Mouse (Mus musculus) lung, postnatal 0 days (tissue): ENCODE results near the gene Tcf12. TPM values are rescaled to one million over a fixed set of nuclear protein-coding genes. Genes with fewer than 3 reads are reported as not detected.
A peak's percentile ranks its signal among the peaks of the same experiment; 100 is the strongest.

Experiments used
- ATAC-seq: fragments of 200-750 bp; cut with Nextera tagmentation; 2 replicates; pipeline ENCODE4 v1.8.0; 2017; ENCODE audit warnings: moderate library complexity
- DNase-seq: peaks from one replicate; pipeline ENCODE4 v3.0.0-alpha.2; 2016; ENCODE audit warnings: low spot score
- H3K27ac ChIP-seq: fragments of 300-500 bp; sonication (generic); 2 replicates; pipeline ENCODE4 v1.5.1; 2014; ENCODE audit warnings: antibody characterized with exemption, mild to moderate bottlenecking, low read length, mixed read lengths
- H3K27me3 ChIP-seq: fragments of 300-500 bp; sonication (generic); replicated peaks from 2 replicates; pipeline ENCODE4 v1.6.1; 2014; ENCODE audit warnings: low read length, mixed read lengths; ENCODE audit not compliant: insufficient read depth
- H3K36me3 ChIP-seq: fragments of 300-500 bp; sonication (generic); 2 replicates; pipeline ENCODE4 v1.6.1; 2014; ENCODE audit warnings: low read length, mixed read lengths; ENCODE audit not compliant: insufficient read depth
- H3K4me1 ChIP-seq: fragments of 300-500 bp; sonication (generic); 2 replicates; pipeline ENCODE4 v1.6.1; 2014; ENCODE audit warnings: antibody characterized with exemption, low read depth, low read length, mixed read lengths; ENCODE audit not compliant: insufficient read depth
- H3K4me2 ChIP-seq: fragments of 300-500 bp; sonication (generic); replicated peaks from 2 replicates; pipeline ENCODE4 v1.6.1; 2014; ENCODE audit warnings: low read depth, mild to moderate bottlenecking, low read length, moderate library complexity, mixed read lengths
- H3K4me3 ChIP-seq: fragments of 300-500 bp; sonication (generic); 2 replicates; pipeline ENCODE4 v1.5.1; 2014; ENCODE audit warnings: low read depth, low read length
- H3K9ac ChIP-seq: fragments of 300-500 bp; sonication (generic); replicated peaks from 2 replicates; pipeline ENCODE4 v1.6.1; 2014; ENCODE audit warnings: low read depth, mild to moderate bottlenecking
- H3K9me3 ChIP-seq: fragments of 300-500 bp; sonication (generic); 2 replicates; pipeline ENCODE4 v1.6.1; 2016; ENCODE audit warnings: low read length, mixed read lengths
- CTCF ChIP-seq: IDR thresholded peaks from 2 replicates; pipeline ENCODE4 v1.5.1; 2016; ENCODE audit warnings: antibody characterized with exemption, mild to moderate bottlenecking
- EP300 ChIP-seq: IDR thresholded peaks from 2 replicates; pipeline ENCODE4 v1.6.1; 2016; ENCODE audit warnings: antibody characterized with exemption, mild to moderate bottlenecking, control low read depth
- WGBS: fragments of 180-500 bp; shearing (Covaris S2); extraction: QIAGEN DNeasy Blood & Tissue Kit; methylation state at CpG from one replicate; pipeline ENCODE4 v1.1.7; 2014; 5-methylcytosine and 5-hydroxymethylcytosine counted together
- polyA plus RNA-seq: library from polyadenylated mRNA; unstranded; fragments of >200 nt; fragmentation: Nextera tagmentation; extraction: Ambion mirVana; gene quantifications from 2 replicates; pipeline ENCODE4 v1.2.1, GENCODE M21; 2015

Gene Tcf12
- polyA plus RNA-seq, 1 experiment from 2014 or later, result 34.1 TPM

DNA sequence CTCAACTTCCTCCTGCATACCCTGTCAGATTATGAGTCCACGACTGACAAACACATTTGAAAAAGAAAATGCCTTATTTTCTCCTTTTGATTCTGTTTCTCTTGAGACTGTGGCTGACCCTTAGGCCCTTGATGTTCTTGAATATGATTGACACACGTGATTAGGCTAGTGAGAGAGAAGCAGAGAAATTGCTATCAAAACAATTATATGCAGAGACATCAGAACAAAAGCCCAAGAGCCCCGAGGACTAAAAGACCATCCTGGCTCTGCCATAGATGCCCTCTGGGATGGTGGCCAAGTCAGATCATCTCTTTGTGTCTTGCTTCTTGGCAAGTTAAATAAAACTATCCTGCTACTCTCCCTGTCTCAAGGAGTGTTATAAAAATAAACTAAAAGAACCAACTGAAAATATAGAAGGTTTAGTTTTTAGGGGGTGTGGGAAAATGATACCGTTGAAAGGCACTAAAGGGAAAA, 22.1 kb upstream of the Tcf12 start:
- WGBS, result 30% methylated on average over 4 of the region's 4 CpGs
- Histone ChIP-seq H3K4me1 (no peaks in the 10 kb centered on the region), H3K4me3 (peak overlapping the region; percentile 64), H3K36me3 (no peaks in the 10 kb centered on the region), H3K9me3 (no peaks in the 10 kb centered on the region), H3K27ac (peak overlapping the region; percentile 95), H3K27me3 (no peaks in the 10 kb centered on the region), H3K9ac (peak overlapping the region; percentile 78), H3K4me2 (peak overlapping the region; percentile 62)
- TF ChIP-seq CTCF, result no peak
- peak; percentile 35; the same call in 1 of the 2 replicates for TF ChIP-seq EP300
- no peak for DNase-seq
- ATAC-seq, result no peak

DNA sequence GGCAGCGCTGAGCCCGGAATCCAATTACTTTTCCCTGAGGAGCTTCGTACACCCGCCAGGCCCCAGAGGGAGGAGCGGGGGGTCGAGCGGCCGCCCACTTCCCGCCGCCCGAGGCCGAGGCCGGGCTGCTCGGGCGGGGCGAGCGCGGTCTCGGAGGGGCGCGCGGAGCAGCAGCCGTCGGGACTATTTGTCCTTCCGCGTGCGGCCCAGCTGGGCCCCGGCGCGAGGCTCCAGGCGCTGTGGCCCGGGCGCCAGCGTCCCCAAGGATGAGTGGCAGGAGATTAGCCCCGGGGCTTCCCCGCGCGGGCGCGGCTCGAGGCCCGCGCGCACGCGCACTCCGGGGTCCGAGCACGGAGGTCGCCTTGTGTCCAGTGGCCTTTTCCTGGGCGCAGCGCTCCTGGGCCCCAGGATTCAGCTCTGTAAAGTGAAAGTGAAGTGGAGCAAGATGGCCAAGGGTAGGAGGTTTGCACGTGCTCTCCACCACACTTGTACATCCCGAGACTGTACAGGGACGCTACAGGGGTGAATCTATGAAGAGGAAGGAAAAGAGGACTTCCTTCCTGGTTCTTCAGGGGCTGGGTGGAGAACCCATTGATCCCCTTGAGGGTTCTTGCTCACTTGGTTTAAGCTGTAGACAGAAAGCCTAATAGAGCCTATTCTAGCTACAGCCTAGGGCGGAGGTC, 21.6 kb upstream of the Tcf12 start:
- under 1% methylated on average over 52 of the region's 56 CpGs for WGBS

DNA sequence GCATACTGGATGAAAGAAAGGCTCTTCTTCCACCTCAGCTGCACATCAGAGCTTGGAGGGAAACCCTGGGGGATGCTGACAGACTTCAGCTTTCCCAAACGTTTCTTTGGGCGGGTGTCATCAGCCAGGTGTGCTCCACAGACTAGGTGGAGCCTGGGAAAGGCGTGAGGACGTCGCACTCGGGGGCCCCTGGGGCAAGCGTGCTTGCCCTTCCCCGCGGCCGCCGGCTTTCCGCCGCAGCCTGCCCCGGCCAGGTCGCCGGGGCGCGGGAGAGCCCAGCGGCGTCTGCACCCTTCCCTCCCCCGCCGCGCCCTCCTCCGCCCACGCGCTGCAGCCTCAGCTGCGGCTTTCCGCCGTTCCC, 21.0 kb upstream of the Tcf12 start:
- no peak for DNase-seq
- Histone ChIP-seq H3K36me3 (no peaks in the 10 kb centered on the region), H3K27me3 (no peaks in the 10 kb centered on the region), H3K9ac (peak overlapping the region; percentile 78), H3K4me3 (peak overlapping the region; percentile 64), H3K27ac (peak overlapping the region; percentile 95), H3K4me1 (no peaks in the 10 kb centered on the region), H3K9me3 (no peaks in the 10 kb centered on the region), H3K4me2 (peak overlapping the region; percentile 62)
- WGBS, result under 1% methylated on average over 22 of the region's 29 CpGs
- ATAC-seq, result no peak
- TF ChIP-seq CTCF (no peak), EP300 (no peak)

More for the DNA sequence above, 21.6 kb upstream of the Tcf12 start:
- TF ChIP-seq EP300, result peak; percentile 45
- no peak; the same call in 1 of the 2 replicates for TF ChIP-seq CTCF
- H3K4me2 ChIP-seq, result peak overlapping the region; percentile 62
- ATAC-seq, result peak; percentile 99
- no peaks in the 10 kb centered on the region for H3K36me3 ChIP-seq
- H3K9me3 ChIP-seq, result no peaks in the 10 kb centered on the region
- no peaks in the 10 kb centered on the region for H3K27me3 ChIP-seq
- peak overlapping the region; percentile 64 for H3K4me3 ChIP-seq
- peak; percentile 96 for DNase-seq
- H3K4me1 ChIP-seq, result no peaks in the 10 kb centered on the region
- peak overlapping the region; percentile 78 for H3K9ac ChIP-seq
- H3K27ac ChIP-seq, result peak overlapping the region; percentile 95

GRCm38 (mm10) chr9:72129884-72130283, 18.2 kb upstream of the Tcf12 start:
- TF ChIP-seq EP300 (no peak), CTCF (no peak)
- H3K27ac ChIP-seq, result no peak overlapping the region
- H3K27me3 ChIP-seq, result no peaks in the 10 kb centered on the region
- ATAC-seq (no peak), DNase-seq (no peak)
- 73% methylated on average over 4 of the region's 4 CpGs for WGBS
- no peak overlapping the region for H3K4me3 ChIP-seq
- H3K4me1 ChIP-seq, result no peaks in the 10 kb centered on the region
- no peaks in the 10 kb centered on the region for H3K36me3 ChIP-seq
- H3K9ac ChIP-seq, result no peak overlapping the region
- no peak overlapping the region for H3K4me2 ChIP-seq
- H3K9me3 ChIP-seq, result no peaks in the 10 kb centered on the region

DNA sequence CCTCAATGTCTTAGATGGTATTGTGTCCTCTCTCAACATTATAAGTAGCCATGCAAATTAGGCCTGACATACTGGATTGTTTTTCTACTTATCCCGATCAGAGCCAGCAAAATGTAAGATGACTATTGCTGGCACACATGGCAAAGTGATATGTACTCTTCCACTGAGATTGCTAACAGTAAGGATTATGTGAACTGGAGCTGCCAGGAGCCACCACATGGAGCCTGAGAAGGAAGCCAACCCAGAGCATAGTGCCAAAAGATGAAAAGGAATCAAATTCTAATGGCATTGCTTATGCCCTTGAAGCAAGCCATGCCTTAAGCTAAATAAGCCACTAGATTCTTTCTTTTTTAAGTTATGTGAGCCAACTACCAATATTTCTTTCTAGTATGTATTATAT, 13.8 kb upstream of the Tcf12 start:
- Histone ChIP-seq H3K4me1 (no peaks in the 10 kb centered on the region), H3K27me3 (no peaks in the 10 kb centered on the region), H3K4me3 (no peak overlapping the region), H3K27ac (no peak overlapping the region), H3K9me3 (no peaks in the 10 kb centered on the region), H3K4me2 (no peak overlapping the region), H3K9ac (no peak overlapping the region), H3K36me3 (no peaks in the 10 kb centered on the region)
- DNase-seq, result no peak
- TF ChIP-seq EP300, result no peak
- TF ChIP-seq CTCF, result no peak
- no peak for ATAC-seq
- 74% methylated on average over 1 of the region's 1 CpGs for WGBS

DNA sequence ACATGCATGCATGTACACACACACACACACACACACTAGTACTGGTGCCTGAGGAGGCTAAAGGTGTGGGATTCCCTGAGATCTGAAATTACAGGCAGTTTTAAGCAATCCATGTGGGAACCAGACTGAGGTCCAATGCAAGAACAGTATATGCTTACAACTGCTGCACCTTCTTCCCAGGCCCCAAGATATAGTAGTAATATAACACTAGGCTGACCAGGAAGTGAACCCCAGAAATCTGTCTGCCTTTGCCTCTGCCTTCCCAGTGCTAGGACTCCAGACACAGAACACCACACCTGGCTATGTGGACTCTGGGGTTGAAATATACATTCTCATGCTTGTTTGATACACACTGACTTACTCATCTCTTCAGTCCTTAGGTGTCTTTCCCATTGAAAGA, 6.8 kb upstream of the Tcf12 start:
- no peak overlapping the region for H3K9ac ChIP-seq
- no peaks in the 10 kb centered on the region for H3K36me3 ChIP-seq
- no peak overlapping the region for H3K4me3 ChIP-seq
- TF ChIP-seq EP300 (no peak), CTCF (no peak)
- H3K4me1 ChIP-seq, result no peaks in the 10 kb centered on the region
- H3K4me2 ChIP-seq, result no peak overlapping the region
- ATAC-seq (no peak), DNase-seq (no peak)
- H3K9me3 ChIP-seq, result no peaks in the 10 kb centered on the region
- H3K27me3 ChIP-seq, result no peaks in the 10 kb centered on the region
- no peak overlapping the region for H3K27ac ChIP-seq
